Mouse (Mus musculus) CH12.LX (cell line): ENCODE data around the gene Alcam.

ENCODE experiments used
- CTCF ChIP-seq, 2 experiments: IDR thresholded peaks in 1 of 2; conservative IDR thresholded peaks in 1 of 2; 2 replicates each; pipeline ENCODE4 v1.5.1; 2011 to 2012; ENCODE audit warnings: low read depth in 2 of 2, low read length in 2 of 2, improper control_type of control experiment in 1 of 2, inconsistent platforms in 1 of 2, mild to moderate bottlenecking in 1 of 2, moderate library complexity in 1 of 2
- E2F4 ChIP-seq: IDR thresholded peaks from 2 replicates; pipeline ENCODE4 v1.6.1; 2011; ENCODE audit warnings: low read depth, low read length, improper control_type of control experiment; ENCODE audit not compliant: insufficient replicate concordance
- EP300 ChIP-seq: IDR thresholded peaks from 2 replicates; pipeline ENCODE4 v1.6.1; 2011; ENCODE audit warnings: low read length, improper control_type of control experiment
- ETS1 ChIP-seq: conservative IDR thresholded peaks from 2 replicates; pipeline ENCODE4 v1.6.1; 2012; ENCODE audit warnings: low read depth, mild to moderate bottlenecking, inconsistent platforms, low read length, improper control_type of control experiment, moderate library complexity
- HCFC1 ChIP-seq: IDR thresholded peaks from 2 replicates; pipeline ENCODE4 v1.6.1; 2012; ENCODE audit warnings: low read depth, mild to moderate bottlenecking, inconsistent platforms, low read length, improper control_type of control experiment
- KAT2A ChIP-seq: IDR thresholded peaks from 2 replicates; pipeline ENCODE4 v1.6.1; 2012; ENCODE audit warnings: low read length, improper control_type of control experiment, inconsistent platforms; ENCODE audit not compliant: insufficient replicate concordance
- MAX ChIP-seq: IDR thresholded peaks from 2 replicates; pipeline ENCODE4 v1.6.1; 2011; ENCODE audit warnings: low read length, improper control_type of control experiment
- MAZ ChIP-seq: IDR thresholded peaks from 2 replicates; pipeline ENCODE4 v1.6.1; 2012; ENCODE audit warnings: low read depth, mild to moderate bottlenecking, inconsistent platforms, low read length, improper control_type of control experiment, moderate library complexity
- POLR2A ChIP-seq: IDR thresholded peaks from 2 replicates; pipeline ENCODE4 v1.6.1; 2011; ENCODE audit warnings: low read depth, mild to moderate bottlenecking, improper control_type of control experiment, low read length
- RAD21 ChIP-seq: IDR thresholded peaks from 2 replicates; pipeline ENCODE4 v1.6.1; 2011; ENCODE audit warnings: low read depth, mild to moderate bottlenecking, low read length, improper control_type of control experiment, moderate library complexity
- SIN3A ChIP-seq: IDR thresholded peaks from 2 replicates; pipeline ENCODE4 v1.6.1; 2012; ENCODE audit warnings: low read length, improper control_type of control experiment, inconsistent platforms
- UBTF ChIP-seq: IDR thresholded peaks from 2 replicates; pipeline ENCODE4 v1.6.1; 2012; ENCODE audit warnings: low read depth, mild to moderate bottlenecking, inconsistent platforms, low read length, improper control_type of control experiment, moderate library complexity
- USF1 ChIP-seq: IDR thresholded peaks from 2 replicates; pipeline ENCODE4 v1.6.1; 2014; ENCODE audit warnings: low read depth, mild to moderate bottlenecking, inconsistent platforms, low read length, improper control_type of control experiment
- ZNF384 ChIP-seq: IDR thresholded peaks from 2 replicates; pipeline ENCODE4 v1.6.1; 2012; ENCODE audit warnings: low read depth, low read length, improper control_type of control experiment, inconsistent platforms

GRCm38 (mm10) chr16:52301730-52302129, 152.1 kb downstream of the Alcam start:
- TF ChIP-seq POLR2A (0 out of 2 replicates have a peak, but pooled peaks have one; percentile 25), MAX (peak; percentile 83), HCFC1 (peak; percentile 60), CTCF (conservative IDR thresholded peaks at IDR 0.05 in 1 of 2, IDR thresholded peaks at IDR 0.05 in 1 of 2; ENCODE audit: low read depth in 2 of 2, low read length in 2 of 2) (no peak), KAT2A (no peak), E2F4 (0 out of 2 replicates have a peak, but pooled peaks have one; percentile 54), USF1 (no peak), MAZ (0 out of 2 replicates have a peak, but pooled peaks have one; percentile 33), ZNF384 (peak; percentile 41; the same call in 1 of the 2 replicates), ETS1 (peak; percentile 76), RAD21 (no peak; the same call in 1 of the 2 replicates), SIN3A (peak; percentile 76), EP300 (peak; percentile 99), UBTF (no peak)
